Mouse (Mus musculus): Measurements from ENCODE around the gene Rgs6. TPM values are rescaled to one million over a fixed set of nuclear protein-coding genes. Genes with fewer than 3 reads are reported as not detected.

Gene Rgs6
- polyA plus RNA-seq, 1 experiment = 0.58 TPM

- no peaks in the 10 kb centered on the region for H3K4me1 ChIP-seq (ENCODE audit: control insufficient read depth, insufficient read depth, low read length)
- TF ChIP-seq POLR2A (IDR thresholded peaks at IDR 0.05; ENCODE audit: insufficient read depth, low read length) (no peak), EP300 (IDR thresholded peaks at IDR 0.05; ENCODE audit: insufficient read depth, low read depth, low read length) (no peak), CTCF (IDR thresholded peaks at IDR 0.05; ENCODE audit: low read depth, low read length) (no peak)
- no peak overlapping the region for H3K27ac ChIP-seq (ENCODE audit: insufficient read depth, low read length)
- H3K4me3 ChIP-seq (ENCODE audit: low read depth, low read length) = no peak overlapping the region
- no peaks in the 10 kb centered on the region for H3K36me3 ChIP-seq (ENCODE audit: control insufficient read depth, insufficient read depth, low read length, poor library complexity, severe bottlenecking)
- no peaks in the 10 kb centered on the region for H3K27me3 ChIP-seq (ENCODE audit: control insufficient read depth, insufficient read depth, low read length, poor library complexity, severe bottlenecking)
- no peaks in the 10 kb centered on the region for H3K9me3 ChIP-seq (replicated peaks; ENCODE audit: control insufficient read depth, insufficient read depth, low read length, poor library complexity, severe bottlenecking)
- no peak overlapping the region for H3K9ac ChIP-seq (ENCODE audit: low read depth, poor library complexity, severe bottlenecking)
Observed at GRCm38 (mm10) chr12:82699528-82699905, 111.4 kb downstream of the Rgs6 start.

DNA sequence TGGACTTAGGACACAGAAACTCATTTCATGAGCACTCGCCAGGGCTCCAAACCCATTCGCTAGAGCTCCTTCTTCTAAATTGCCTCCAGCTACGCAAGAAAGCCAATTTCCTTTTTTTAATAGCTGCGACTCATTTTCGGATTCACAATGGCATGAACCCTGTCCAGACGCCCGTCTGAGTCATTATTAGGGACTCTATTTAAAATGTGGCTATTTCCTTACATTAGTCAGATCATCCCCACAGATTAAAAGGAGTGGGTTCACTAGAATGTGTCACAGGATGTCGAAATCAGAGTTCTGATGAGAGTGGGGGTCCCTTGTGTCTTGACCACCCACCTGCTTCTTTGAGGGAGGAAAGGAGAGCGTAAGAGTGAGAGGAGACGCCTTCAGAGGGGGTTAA, 112.1 kb downstream of the Rgs6 start:
- Histone ChIP-seq H3K4me1 (ENCODE audit: control insufficient read depth, insufficient read depth, low read length) (no peaks in the 10 kb centered on the region), H3K4me3 (ENCODE audit: low read depth, low read length) (no peak overlapping the region), H3K9ac (ENCODE audit: low read depth, poor library complexity, severe bottlenecking) (no peak overlapping the region), H3K27ac (ENCODE audit: insufficient read depth, low read length) (no peak overlapping the region), H3K9me3 (replicated peaks; ENCODE audit: control insufficient read depth, insufficient read depth, low read length, poor library complexity, severe bottlenecking) (no peaks in the 10 kb centered on the region), H3K27me3 (ENCODE audit: control insufficient read depth, insufficient read depth, low read length, poor library complexity, severe bottlenecking) (no peaks in the 10 kb centered on the region), H3K36me3 (ENCODE audit: control insufficient read depth, insufficient read depth, low read length, poor library complexity, severe bottlenecking) (no peaks in the 10 kb centered on the region)
- TF ChIP-seq EP300 (IDR thresholded peaks at IDR 0.05; ENCODE audit: insufficient read depth, low read depth, low read length) (no peak), POLR2A (IDR thresholded peaks at IDR 0.05; ENCODE audit: insufficient read depth, low read length) (no peak), CTCF (IDR thresholded peaks at IDR 0.05; ENCODE audit: low read depth, low read length) (no peak)

GRCm38 (mm10) chr12:82700840-82701239, 112.7 kb downstream of the Rgs6 start:
- no peaks in the 10 kb centered on the region for H3K27me3 ChIP-seq (ENCODE audit: control insufficient read depth, insufficient read depth, low read length, poor library complexity, severe bottlenecking)
- no peak for TF ChIP-seq EP300 (IDR thresholded peaks at IDR 0.05; ENCODE audit: insufficient read depth, low read depth, low read length)
- peak; percentile 70 for TF ChIP-seq CTCF (IDR thresholded peaks at IDR 0.05; ENCODE audit: low read depth, low read length)
- H3K4me1 ChIP-seq (ENCODE audit: control insufficient read depth, insufficient read depth, low read length) = no peaks in the 10 kb centered on the region
- H3K36me3 ChIP-seq (ENCODE audit: control insufficient read depth, insufficient read depth, low read length, poor library complexity, severe bottlenecking) = no peaks in the 10 kb centered on the region
- H3K9ac ChIP-seq (ENCODE audit: low read depth, poor library complexity, severe bottlenecking) = no peak overlapping the region
- H3K9me3 ChIP-seq (replicated peaks; ENCODE audit: control insufficient read depth, insufficient read depth, low read length, poor library complexity, severe bottlenecking) = no peaks in the 10 kb centered on the region
- H3K4me3 ChIP-seq (ENCODE audit: low read depth, low read length) = no peak overlapping the region
- no peak overlapping the region for H3K27ac ChIP-seq (ENCODE audit: insufficient read depth, low read length)

GRCm38 (mm10) chr12:82701359-82701758, 113.3 kb downstream of the Rgs6 start:
- no peak overlapping the region for H3K9ac ChIP-seq (ENCODE audit: low read depth, poor library complexity, severe bottlenecking)
- no peaks in the 10 kb centered on the region for H3K36me3 ChIP-seq (ENCODE audit: control insufficient read depth, insufficient read depth, low read length, poor library complexity, severe bottlenecking)
- H3K27me3 ChIP-seq (ENCODE audit: control insufficient read depth, insufficient read depth, low read length, poor library complexity, severe bottlenecking) = no peaks in the 10 kb centered on the region
- no peak overlapping the region for H3K4me3 ChIP-seq (ENCODE audit: low read depth, low read length)
- H3K9me3 ChIP-seq (replicated peaks; ENCODE audit: control insufficient read depth, insufficient read depth, low read length, poor library complexity, severe bottlenecking) = no peaks in the 10 kb centered on the region
- H3K4me1 ChIP-seq (ENCODE audit: control insufficient read depth, insufficient read depth, low read length) = no peaks in the 10 kb centered on the region
- TF ChIP-seq POLR2A (IDR thresholded peaks at IDR 0.05; ENCODE audit: insufficient read depth, low read length) = no peak
- H3K27ac ChIP-seq (ENCODE audit: insufficient read depth, low read length) = no peak overlapping the region

- H3K36me3 ChIP-seq (ENCODE audit: control insufficient read depth, insufficient read depth, low read length, poor library complexity, severe bottlenecking) = no peaks in the 10 kb centered on the region
- H3K9ac ChIP-seq (ENCODE audit: low read depth, poor library complexity, severe bottlenecking) = no peak overlapping the region
- H3K27ac ChIP-seq (ENCODE audit: insufficient read depth, low read length) = no peak overlapping the region
- TF ChIP-seq CTCF (IDR thresholded peaks at IDR 0.05; ENCODE audit: low read depth, low read length) (no peak), POLR2A (IDR thresholded peaks at IDR 0.05; ENCODE audit: insufficient read depth, low read length) (no peak), EP300 (IDR thresholded peaks at IDR 0.05; ENCODE audit: insufficient read depth, low read depth, low read length) (no peak)
- no peaks in the 10 kb centered on the region for H3K9me3 ChIP-seq (replicated peaks; ENCODE audit: control insufficient read depth, insufficient read depth, low read length, poor library complexity, severe bottlenecking)
- H3K27me3 ChIP-seq (ENCODE audit: control insufficient read depth, insufficient read depth, low read length, poor library complexity, severe bottlenecking) = no peaks in the 10 kb centered on the region
- no peaks in the 10 kb centered on the region for H3K4me1 ChIP-seq (ENCODE audit: control insufficient read depth, insufficient read depth, low read length)
- no peak overlapping the region for H3K4me3 ChIP-seq (ENCODE audit: low read depth, low read length)
Observed at GRCm38 (mm10) chr12:82710376-82710775, 122.3 kb downstream of the Rgs6 start.

DNA sequence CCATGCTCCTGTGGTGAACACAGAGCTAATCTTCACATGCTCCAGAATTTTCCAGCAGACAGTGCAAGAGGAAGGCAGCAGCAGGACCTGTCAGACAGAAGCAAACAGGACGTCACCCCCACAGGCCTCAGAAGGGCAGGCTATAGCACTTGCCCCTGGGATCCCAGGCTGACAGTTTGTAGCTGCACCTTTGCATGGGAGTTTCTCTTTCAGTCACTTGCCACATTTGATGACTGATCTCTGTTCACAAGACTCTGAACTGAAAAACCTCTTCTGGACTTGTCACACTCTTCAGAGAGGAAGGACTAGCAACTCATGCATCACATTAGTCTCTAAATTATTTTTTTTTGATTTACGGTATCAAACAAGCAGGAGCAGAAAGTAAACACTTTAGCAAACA, 126.2 kb downstream of the Rgs6 start:
- H3K36me3 ChIP-seq (ENCODE audit: control insufficient read depth, insufficient read depth, low read length, poor library complexity, severe bottlenecking) = no peaks in the 10 kb centered on the region
- no peaks in the 10 kb centered on the region for H3K27me3 ChIP-seq (ENCODE audit: control insufficient read depth, insufficient read depth, low read length, poor library complexity, severe bottlenecking)
- no peaks in the 10 kb centered on the region for H3K9me3 ChIP-seq (replicated peaks; ENCODE audit: control insufficient read depth, insufficient read depth, low read length, poor library complexity, severe bottlenecking)
- H3K4me3 ChIP-seq (ENCODE audit: low read depth, low read length) = no peak overlapping the region
- TF ChIP-seq CTCF (IDR thresholded peaks at IDR 0.05; ENCODE audit: low read depth, low read length) = no peak
- no peak for TF ChIP-seq POLR2A (IDR thresholded peaks at IDR 0.05; ENCODE audit: insufficient read depth, low read length)
- no peaks in the 10 kb centered on the region for H3K4me1 ChIP-seq (ENCODE audit: control insufficient read depth, insufficient read depth, low read length)
- no peak overlapping the region for H3K27ac ChIP-seq (ENCODE audit: insufficient read depth, low read length)
- no peak overlapping the region for H3K9ac ChIP-seq (ENCODE audit: low read depth, poor library complexity, severe bottlenecking)

Data from ES-Bruce4 (cell line).